Mouse (Mus musculus): ENCODE data around the gene Spout1.
A peak's percentile ranks its signal among the peaks of the same experiment; 100 is the strongest.
"Not testable (repeated sequence)": the region's sequence is repeated elsewhere in the genome, so short reads cannot be mapped to it uniquely, and the experiment has no call there.

The Spout1 gene

GRCm38 (mm10) chr2:30178711-30179110 is 452 bp upstream of the Spout1 start:
- not testable (repeated sequence) for DNase-seq (ENCODE audit: low read depth, low spot score)

GRCm38 (mm10) chr2:30176561-30176960 is 1.7 kb downstream of the Spout1 start:
- no peak for DNase-seq (ENCODE audit: low read depth, low spot score)

- peak; percentile 37 for DNase-seq (ENCODE audit: low read depth, low spot score)
Observed at GRCm38 (mm10) chr2:30175897-30176296, 2.4 kb downstream of the Spout1 start.

- no peak for DNase-seq (ENCODE audit: low read depth, low spot score)
Observed at GRCm38 (mm10) chr2:30173541-30174240, 4.6 kb downstream of the Spout1 start.

DNA sequence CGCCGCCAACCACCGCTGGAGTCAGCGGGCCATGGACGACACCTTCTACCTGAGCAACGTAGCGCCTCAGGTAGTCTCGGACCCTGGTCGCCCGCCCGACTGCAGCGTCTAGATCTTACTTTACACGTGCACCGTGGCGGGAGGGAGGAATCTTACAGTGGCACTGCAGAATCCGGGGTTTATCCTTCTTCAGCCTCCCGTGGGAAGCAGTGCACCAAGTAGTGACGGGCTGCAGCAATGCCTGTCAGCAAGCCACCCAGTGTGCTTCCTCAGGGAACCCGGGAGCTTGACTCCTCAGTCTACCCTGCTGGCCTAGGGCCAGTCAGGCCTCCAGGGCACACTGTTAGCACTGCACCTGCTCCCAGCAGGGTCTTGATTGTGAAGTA is 6.3 kb downstream of the Spout1 start:
- peak; percentile 34 for DNase-seq (ENCODE audit: low read depth, low spot score)

- DNase-seq (ENCODE audit: low read depth, low spot score): peak; percentile 89
Observed at GRCm38 (mm10) chr2:30171371-30171996, 6.8 kb downstream of the Spout1 start, which contains the start of gene Endog. Gene Endog, plus strand, starts transcription at chr2:30171493.

DNA sequence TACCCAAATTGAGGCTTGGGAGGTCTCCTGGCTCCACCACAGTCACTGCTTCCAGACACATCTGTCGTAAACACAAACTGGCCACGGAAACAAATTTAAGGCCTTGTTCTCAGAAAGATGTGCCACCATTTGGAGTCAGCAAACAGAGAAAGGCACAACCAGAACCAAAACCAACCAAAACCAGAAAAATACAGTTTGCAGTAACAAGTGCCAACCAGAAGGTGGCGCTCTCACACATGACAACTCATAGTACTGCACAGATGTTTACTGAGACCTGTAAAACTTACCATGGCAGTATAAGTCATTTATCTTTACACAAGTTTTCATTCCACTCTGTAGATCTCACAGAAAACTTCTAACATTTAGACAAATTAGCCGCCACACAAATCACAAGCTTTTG is 11.6 kb downstream of the Spout1 start:
- DNase-seq (ENCODE audit: low read depth, low spot score): peak; percentile 81

DNA sequence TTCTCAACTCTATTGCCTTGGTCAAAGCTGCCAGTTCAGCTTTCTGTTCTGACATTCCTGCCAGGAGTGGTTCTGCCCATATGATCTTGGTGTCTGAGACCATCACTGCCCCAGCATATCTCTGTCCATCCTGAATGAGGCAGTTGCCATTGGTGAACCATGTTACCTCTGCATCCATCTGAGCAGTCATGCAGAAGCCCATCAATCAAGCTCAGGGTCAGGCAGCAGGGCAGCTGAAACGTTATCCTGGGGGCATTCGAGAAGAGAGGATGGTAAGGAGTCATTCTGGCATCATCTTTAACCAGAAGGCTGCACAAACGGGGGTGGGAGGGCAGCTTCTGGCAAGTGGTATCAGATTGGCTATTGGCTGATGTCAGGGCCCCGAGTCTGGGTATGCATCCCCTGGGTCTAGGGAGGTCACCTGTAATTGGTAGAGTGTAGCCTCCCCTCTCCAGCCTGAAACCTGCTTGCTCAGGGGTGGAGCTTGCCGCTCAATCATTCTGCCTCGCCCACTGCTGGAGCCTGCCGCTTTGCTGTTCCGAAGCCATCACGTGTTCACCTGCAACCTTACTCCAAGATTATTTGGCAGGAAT is 13.8 kb downstream of the Spout1 start:
- no peak for DNase-seq (ENCODE audit: low read depth, low spot score)

DNA sequence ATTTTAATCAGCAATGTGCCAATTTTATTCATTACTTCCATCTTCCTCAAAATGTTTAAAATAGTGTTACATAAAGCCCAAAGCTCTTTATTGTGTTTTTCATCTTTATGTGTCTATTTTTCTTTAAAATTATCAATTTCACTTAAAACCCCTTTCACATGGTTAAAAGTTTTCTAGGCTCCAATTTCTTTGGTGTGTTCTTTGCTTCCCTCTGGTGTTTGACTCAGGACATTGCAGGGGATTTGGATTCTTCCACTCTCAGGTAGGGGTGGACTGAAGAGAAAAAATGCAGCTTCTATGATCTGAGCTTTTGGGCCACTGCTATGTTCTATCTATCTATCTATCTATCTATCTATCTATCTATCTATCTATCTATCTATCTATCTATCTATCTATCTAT is 16.4 kb downstream of the Spout1 start:
- DNase-seq (ENCODE audit: low read depth, low spot score): peak; percentile 55

GRCm38 (mm10) chr2:30159871-30160270 is 18.4 kb downstream of the Spout1 start:
- not testable (repeated sequence) for DNase-seq (ENCODE audit: low read depth, low spot score)

DNA sequence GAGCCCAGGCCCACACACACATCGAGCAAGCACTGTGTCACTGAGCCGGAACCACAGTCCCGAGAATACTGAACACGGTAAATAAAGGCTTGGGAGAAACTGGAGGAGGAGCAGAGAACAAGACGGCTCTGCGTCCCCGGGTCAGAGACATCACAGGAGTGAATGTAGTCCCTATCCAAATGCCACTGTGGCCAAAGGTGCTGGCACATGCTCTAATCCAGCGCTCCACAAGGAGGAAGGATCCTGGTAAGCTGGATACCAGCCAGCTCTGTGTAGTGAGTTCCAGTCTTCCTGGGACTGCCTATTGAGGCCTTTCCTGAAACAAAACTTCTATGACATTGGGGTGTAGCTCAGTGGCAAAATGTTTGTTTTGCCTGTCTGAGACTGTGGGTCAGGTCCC is 25.6 kb downstream of the Spout1 start:
- no peak for DNase-seq (ENCODE audit: low read depth, low spot score)

DNA sequence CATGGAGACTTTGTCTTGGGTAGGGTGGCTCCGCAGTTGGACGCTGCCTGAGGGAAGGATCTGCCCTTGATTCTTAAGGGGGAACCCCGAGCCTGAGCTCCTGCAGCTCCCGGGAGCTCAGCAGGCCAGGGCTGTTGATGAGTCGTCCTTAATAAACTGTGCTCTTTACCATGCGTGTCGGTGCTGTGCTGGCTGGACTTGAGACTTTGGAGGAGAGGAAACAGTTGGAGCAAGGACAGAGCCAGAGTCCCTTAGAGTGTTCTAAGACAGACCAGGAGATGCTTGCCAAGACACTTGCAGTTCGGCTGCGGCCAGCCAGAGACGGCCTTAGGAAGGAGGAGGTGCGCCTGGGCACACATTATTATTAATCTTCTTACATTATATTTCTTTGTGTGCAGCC is 26.4 kb downstream of the Spout1 start:
- DNase-seq (ENCODE audit: low read depth, low spot score): no peak

- no peak for DNase-seq (ENCODE audit: low read depth, low spot score)
Observed at GRCm38 (mm10) chr2:30147466-30147865, 30.8 kb downstream of the Spout1 start.

GRCm38 (mm10) chr2:30144436-30144835 is 33.8 kb downstream of the Spout1 start:
- no peak for DNase-seq (ENCODE audit: low read depth, low spot score)

GRCm38 (mm10) chr2:30140021-30140420 is 38.2 kb downstream of the Spout1 start:
- not testable (repeated sequence) for DNase-seq (ENCODE audit: low read depth, low spot score)

GRCm38 (mm10) chr2:30136458-30136857 is 41.8 kb downstream of the Spout1 start:
- peak; percentile 32 for DNase-seq (ENCODE audit: low read depth, low spot score)

GRCm38 (mm10) chr2:30134928-30135620 is 43.2 kb downstream of the Spout1 start:
- peak; percentile 88 for DNase-seq (ENCODE audit: low read depth, low spot score)

DNA sequence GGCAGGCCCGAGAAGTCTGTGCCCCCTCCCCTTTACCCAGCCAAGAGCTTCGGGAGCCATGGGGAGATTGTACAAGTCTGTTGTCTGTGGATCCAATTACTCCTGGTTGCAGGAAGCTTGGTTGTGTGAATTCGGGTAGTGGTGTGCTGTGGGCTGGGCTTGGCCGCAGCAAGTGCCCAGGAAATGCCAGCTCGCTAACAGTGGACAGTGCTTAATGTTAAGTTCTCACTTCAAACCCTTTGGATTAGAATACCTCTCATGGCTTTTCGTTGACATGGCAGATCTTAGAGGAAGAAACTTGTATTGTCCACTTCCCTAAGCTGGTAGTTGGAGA is 43.9 kb downstream of the Spout1 start:
- no peak for DNase-seq (ENCODE audit: low read depth, low spot score)

DNA sequence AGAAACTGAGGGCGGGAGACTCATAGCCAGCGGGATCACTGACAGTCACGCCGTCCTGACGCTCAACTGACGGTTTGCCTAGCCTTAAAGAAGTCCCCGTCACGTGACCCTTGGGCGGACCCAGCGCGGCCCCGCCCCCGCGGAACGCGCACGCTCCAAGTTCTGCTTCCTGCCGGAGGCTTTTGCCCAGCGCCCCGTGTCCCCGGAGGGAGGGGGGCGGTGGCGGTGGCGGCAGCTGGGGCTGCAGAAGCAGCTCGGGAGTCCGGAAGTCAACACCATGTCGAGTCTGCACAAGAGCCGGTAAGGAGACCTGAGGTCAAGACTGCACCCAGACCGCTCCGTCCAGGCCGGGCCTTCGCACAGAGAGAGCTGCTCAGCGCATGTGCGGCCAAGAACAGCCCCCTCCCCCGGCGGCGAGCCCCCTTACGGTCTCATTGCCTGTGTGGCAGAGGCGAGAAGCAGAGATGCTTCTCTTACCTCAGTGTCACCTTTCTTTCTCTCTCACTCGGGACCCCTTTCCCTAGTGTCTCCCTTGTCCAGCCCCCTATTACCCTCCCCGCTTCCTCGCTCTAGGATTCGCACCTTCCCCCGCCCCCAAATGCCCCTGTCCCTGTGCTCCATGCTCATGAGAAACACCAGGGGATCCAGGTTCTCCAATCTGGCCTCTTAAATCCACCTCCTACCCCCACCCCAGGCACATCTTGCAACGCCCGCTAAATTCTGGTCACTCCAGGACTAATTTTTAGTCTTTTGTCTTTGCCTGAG is 44.5 kb downstream of the Spout1 start, which contains the start of gene Tbc1d13:
Gene Tbc1d13, plus strand, starts transcription at position 134 of the 765 bp plus-strand sequence.
- peak; percentile 96 for DNase-seq (ENCODE audit: low read depth, low spot score)

GRCm38 (mm10) chr2:30132801-30133612 is 45.3 kb downstream of the Spout1 start:
- no peak for DNase-seq (ENCODE audit: low read depth, low spot score)

- peak; percentile 59 for DNase-seq (ENCODE audit: low read depth, low spot score)
Observed at GRCm38 (mm10) chr2:30131240-30131639, 47.0 kb downstream of the Spout1 start.
